Mouse (Mus musculus) heart, postnatal 25 days (tissue): ENCODE measurements at regions not wholly inside any gene's neighbourhood (a gene's known extent, or its start where the extent isn't known, plus 50 kb on each side); places are given as distances from the start of the nearest gene placed in this dataset.

Experiments
- DNase-seq: peaks from one replicate; pipeline ENCODE4 v3.0.0; 2022; ENCODE audit warnings: low spot score
- intact Hi-C: fragments of 180-260 bp; cut with DNase I; formaldehyde crosslinking; loops from one replicate; pipeline ENCODE4 v1.15.1; 2025

DNA sequence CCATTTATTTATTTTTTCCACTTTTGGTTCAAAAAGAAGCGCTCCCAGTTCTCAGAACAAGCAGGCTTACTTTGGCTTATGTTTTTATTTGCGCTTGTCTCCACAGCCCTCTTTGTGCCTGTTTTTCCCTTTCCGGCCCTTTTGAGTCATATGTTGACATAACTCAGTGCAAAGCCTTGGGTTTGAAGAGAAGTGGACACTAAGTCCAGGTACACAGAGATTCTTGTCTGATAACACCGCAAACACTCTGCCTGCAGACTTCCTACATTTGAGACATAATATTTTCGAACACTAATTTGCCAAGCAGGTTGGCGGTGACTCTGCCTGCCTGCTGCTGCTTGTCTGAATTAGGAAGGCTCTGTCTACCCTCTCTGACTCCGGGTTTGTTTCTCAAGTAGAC lies 70.8 kb upstream of the Fn1 start:
- intact Hi-C loops, result no loop called here
- DNase-seq, result no peak

DNA sequence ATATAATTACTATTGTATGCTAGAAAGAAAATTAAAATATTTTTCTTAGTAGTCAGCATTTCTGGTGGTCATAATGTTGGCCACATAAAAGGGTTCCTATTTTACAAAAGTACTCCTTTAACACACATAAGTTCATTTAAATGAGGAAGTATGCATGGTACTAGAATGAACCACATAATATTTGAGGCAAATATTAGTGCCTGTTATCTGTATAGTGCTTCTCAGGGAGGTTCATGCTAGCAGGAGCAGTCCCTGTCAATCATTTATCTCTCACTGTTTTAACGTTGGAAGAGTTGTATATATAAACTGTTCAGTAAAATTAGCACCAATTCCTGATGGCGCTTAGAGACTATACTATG lies 70.0 kb upstream of the Fn1 start:
- intact Hi-C loops, result no loop called here
- no peak for DNase-seq

DNA sequence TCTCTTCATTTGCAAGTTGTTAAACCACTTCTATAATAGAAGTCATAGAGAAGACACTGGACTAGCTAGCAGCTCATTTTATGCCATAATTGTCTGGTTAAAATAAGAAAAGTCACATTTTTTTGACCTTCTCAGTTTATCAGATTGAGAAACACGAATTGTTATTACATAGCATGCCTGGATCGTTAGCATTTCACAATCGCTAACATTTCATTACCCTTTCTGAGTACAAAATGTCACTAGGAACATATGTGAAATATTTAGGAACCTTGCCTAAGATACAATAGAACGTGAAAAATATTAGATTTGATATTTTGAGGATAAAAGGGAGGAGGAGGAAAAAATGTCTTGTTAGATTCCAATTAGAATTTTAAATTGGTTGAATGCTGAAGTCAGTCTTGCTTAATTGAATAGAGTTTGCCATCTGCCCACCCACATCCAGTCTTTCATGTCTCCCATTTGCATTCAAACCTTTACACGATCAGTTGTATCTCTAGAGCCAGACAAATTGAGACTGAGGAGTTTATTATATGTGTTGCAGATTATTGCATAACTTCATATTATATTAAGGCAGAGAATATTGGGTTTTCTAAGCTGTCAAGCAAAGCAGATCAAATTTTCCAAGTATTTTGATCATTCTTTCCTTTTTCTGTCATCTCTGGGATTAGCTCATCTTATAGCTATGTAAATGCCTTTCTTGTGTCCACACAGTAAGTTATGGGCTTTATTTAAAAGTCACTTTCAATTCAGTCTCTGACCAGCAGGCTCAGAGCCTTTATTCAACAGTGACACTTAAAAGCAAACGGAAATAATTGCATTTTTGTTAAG lies 69.4 kb upstream of the Fn1 start:
- no peak for DNase-seq
- intact Hi-C loops, result no loop called here
